Mouse (Mus musculus): ENCODE measurements around the gene Traf3ip3.

The Traf3ip3 gene

DNA sequence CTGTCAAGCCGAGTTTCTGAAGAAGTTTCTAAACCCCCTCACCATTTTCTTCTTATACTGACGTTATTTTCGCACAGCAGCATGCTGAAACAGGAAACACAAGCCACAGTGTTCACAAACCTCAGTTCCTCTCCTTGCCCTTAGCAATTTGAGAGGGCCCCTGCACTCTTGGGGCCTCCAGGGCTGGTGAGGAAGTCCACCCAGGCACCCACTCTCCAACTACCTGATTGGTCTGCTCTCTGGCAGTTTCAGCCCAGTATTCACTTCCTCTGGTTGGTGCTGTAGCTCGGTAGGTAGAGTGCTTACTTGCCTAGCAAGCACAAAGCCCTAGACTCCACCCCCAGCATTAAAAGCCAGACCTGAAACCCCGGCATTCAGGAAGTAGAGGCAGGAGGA, at the start of gene Traf3ip3:
TSS of gene Traf3ip3 (minus strand) at position 321 of the 396 bp plus-strand sequence.
- no peak for DNase-seq

DNA sequence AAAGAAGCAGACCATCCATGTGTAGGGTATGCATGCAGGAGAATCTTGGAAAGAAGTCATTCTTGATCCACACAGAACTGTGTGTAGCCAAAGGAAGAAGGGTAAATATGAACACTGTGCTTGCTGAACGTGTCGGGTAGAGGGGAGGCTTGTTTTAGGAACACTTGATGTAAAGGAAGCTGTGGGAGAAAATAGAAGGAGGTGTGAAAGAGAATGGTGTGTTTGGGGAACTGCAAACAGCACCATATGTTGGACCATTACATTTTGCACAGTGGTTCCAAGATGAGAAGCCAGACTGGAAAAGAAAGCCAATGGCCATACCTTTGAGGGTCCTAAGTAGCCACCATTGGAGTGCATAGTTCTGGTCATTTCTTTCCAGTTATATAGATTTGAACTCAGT, 48.5 kb upstream of the Traf3ip3 start:
- no peak for DNase-seq

- DNase-seq = no peak
Observed at GRCm38 (mm10) chr1:193244235-193244634, 42.7 kb upstream of the Traf3ip3 start.

DNA sequence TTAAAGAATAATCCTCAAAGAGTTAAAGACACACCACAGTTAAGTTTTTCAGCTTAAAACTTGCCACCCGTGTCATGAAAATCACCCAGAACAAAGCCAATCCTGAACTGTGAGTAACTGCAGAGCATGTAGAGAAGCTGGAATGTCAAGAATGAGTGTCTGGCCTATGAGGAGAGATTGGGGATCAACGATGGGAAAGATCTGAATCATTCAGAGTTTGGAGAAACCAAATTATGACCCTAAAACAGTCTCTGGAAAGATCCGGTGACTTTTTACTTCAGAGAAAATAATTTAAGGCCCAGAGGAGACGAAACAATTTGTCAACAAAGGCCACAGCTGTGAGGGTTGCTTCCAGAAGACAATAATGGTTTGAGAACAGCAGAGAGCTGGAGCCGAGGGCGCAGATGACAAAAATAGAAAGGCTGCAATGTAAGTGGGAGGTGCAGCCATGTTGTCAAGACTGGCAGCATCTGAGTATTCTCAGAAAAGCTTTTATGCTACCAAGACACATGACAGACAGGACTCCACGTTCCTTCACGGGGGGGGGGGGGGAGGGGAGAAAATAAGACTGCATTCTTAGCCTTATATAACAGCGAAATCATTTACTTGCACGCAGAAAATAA, 42.2 kb upstream of the Traf3ip3 start:
- DNase-seq = no peak

DNA sequence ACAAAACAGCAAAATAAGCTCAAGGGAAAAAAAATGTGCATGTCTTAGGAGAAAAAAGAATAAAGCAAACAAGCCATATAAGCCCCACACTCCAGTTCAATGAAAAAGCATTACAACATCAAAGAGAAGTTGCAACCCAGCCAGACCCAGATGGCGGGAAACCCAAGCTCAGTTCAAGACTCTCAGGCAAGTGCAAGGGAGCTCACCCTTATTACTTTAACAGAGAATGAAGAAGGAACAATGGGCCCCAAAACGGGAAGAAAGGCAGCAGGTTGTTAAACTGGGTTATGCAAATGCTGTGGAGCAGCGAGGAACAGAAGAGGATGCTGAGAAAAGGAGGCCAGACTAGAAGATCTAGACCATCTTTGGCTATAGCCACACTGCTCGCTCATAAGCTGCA, 41.4 kb upstream of the Traf3ip3 start:
- no peak for DNase-seq

GRCm38 (mm10) chr1:193242238-193242637, 40.7 kb upstream of the Traf3ip3 start:
- no peak for DNase-seq

GRCm38 (mm10) chr1:193241436-193241835, 39.9 kb upstream of the Traf3ip3 start:
- DNase-seq = no peak

DNA sequence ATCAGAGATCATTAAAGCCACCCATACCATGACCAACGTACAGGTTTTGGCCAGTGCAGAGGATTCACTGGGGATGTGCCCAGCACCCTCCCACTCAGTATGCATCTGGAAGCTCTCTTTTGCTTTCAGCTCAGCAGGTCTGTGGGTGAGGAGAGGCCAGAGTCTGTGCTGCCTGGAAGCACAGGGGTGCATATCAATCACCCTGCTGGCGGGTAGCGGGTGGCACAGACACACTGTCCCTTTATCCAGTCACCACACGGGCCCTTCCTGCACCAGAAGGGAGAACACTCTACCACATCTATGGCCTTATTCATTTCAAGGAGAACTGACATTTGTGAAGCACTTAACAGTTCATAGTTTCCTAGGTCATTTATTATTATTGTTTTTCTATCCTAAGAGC, 36.9 kb upstream of the Traf3ip3 start:
- no peak for DNase-seq

GRCm38 (mm10) chr1:193234930-193235329, 33.4 kb upstream of the Traf3ip3 start:
- no peak for DNase-seq

DNA sequence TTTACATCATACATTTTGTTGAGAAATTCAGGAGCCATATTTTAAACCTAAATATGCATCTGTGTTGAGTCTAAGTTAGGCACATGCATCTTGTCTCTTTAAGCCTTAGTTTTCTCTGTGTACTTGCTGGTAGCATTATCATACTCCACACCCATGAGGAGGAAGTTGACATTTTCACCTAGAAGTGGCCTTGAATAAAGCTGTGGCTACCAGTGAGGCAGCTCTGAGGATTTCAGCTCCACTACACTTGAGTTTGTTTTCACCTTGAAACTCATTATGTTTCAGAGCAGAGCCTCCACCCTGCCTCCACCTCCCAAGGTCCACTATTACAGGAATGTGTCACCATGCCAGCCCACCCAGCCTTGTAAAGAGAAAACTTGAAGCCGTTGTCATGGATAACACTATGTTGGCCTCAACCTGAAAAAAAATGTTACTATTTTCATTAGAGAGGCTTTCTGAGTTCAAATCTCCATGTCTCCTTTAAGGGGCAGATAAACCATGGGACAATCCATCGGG, 32.7 kb upstream of the Traf3ip3 start:
- DNase-seq = no peak

DNA sequence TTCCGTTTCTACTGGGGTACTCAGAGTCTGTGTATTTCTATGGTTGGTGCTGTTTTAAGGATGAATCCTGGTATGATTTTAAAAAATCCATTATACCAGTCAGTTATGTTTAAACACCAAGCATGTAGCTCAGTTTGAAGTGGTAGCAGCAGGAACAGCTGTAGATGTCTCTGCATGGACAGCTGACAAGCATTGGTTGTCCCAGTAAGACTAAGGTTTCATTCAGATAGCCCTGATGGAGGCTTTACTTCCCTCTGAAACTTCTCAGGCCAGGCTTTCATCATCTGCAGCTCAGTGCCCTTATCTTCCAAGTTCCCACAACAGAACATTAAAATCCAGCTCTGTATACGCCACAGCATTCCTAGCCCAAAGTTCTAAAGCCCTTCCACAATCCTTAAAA, 31.2 kb upstream of the Traf3ip3 start:
- no peak for DNase-seq

DNA sequence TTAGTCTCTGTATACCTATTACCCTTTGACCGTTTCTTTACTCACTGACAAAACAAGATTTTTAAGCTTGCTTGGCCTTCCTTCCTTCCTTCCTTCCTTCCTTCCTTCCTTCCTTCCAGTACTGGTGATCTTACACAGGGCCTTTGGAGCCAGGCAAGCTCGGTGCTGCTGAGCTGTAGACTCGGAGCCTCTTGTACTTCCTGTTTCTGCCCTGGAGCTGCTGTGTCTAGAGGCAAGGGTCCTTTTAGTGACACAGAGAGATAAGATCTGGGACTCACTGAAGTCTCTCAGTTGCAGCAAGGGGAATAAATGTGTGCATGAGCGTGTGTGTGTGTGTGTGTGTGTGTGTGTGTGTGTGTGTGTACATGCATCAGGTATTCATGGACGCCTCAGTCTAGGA, 29.4 kb upstream of the Traf3ip3 start:
- DNase-seq = no peak

DNA sequence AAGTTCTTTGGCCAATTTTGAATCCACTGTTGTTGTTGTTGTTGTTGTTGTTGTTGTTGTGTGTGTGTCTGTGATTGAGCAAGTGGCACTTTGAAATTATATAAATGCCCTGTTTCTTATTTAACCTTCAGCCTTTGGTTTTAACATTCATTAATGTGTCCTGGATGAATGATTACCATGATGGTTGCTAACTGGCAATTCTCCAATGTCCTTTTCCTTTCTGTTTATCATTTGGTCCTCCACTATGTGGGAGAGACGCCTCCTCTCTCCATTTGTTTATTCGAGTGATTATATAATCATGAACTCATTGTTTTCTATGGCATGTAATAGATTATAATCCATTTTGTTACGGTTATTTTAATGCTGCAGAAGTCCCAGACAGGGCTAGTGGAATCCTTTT, 29.0 kb upstream of the Traf3ip3 start:
- DNase-seq = no peak

DNA sequence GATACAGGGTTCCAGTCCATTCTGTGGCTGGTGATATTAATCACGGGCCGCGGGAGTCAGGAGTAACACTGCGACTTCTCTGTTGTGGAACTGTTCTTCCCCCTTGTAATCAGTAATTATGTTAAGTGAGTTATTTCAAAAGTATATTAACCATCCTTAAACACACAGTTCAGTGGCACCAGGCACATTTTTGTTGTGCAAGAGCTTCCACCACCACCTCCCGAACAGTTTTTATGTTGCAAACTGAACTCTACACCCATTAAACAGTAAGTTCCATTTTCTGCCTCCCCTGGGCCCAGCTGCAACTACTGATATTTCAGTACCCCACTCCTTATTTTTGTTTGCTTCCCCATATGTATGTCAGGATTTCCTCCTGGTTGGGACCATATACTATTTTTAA, 28.1 kb upstream of the Traf3ip3 start:
- no peak for DNase-seq

- no peak for DNase-seq
Observed at GRCm38 (mm10) chr1:193227537-193227936, 26.0 kb upstream of the Traf3ip3 start.

DNA sequence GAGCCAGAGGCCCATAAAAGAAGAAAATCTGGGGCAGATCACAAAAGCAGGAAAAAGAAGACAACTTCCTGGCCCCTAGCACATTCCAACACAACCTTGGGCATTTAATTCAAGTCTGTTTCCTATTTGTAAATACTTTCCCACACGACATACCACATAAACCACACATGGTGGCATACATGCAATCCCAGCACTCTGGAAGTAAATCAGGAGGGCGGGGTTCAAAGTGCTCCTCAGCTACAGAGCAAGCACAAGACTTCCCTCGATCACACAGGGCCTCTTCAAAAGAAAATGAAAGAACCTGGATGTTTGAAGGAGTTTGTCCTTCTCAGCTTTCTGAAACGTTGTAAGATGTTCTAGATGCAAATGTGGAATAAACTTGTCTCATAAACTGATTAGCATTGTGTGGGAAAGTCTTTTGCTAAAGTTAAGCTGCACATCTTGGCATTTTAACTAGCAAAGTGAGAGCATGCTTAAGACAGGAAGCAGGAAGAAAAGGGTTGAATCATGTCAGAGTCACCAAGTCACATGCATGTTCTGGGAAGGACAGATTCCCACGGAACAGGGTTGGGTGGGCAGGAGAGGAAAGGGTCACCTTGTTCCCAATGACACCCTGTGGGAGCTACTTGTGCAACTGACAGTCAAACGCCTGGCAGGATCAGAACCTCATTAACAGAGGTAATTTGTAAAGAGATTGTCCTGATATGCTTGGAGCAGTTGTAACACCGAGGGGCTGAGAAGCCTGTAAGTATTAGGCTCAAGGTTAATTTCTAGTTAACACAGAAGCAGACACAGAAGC, 25.4 kb upstream of the Traf3ip3 start:
- DNase-seq = no peak

DNA sequence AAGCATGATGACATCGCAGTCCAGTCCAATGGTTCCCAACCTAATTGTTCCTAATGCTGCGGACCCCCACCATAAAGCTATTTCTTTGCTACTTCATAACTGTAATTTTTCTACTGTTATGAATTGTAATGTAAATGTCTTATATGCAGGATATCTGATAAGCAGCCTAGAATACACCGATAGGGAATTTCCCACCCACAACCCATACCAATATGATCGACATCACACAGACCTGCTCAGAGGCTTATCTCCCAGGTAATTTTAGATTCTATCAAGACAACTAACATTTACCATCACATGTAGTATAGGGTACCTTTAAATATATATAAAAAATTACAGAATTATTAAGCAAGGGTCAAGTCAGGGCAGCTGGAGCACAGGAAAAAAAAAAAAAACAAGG, 24.6 kb upstream of the Traf3ip3 start:
- no peak for DNase-seq

GRCm38 (mm10) chr1:193225531-193225930, 24.0 kb upstream of the Traf3ip3 start:
- DNase-seq = no peak

GRCm38 (mm10) chr1:193220408-193220807, 18.9 kb upstream of the Traf3ip3 start:
- no peak for DNase-seq

DNA sequence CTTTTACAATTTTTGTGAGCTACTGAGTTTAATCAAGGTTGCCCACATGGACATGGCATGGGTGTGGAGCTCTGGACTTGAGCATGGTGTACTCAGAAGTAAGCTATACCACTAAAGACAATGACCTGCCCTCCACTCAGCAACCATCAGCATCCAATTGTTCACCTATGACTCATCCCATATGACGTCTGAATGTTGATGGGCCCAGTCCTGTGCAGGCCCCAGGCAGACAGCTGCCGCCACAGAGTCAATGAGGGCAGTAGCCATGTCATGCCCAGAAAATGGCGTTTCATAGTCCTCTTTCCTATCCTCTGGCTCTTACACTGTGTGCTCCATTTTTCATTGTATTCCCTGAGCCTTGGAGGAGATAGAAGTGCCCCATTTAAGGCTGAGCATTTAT, 14.5 kb upstream of the Traf3ip3 start:
- no peak for DNase-seq

DNA sequence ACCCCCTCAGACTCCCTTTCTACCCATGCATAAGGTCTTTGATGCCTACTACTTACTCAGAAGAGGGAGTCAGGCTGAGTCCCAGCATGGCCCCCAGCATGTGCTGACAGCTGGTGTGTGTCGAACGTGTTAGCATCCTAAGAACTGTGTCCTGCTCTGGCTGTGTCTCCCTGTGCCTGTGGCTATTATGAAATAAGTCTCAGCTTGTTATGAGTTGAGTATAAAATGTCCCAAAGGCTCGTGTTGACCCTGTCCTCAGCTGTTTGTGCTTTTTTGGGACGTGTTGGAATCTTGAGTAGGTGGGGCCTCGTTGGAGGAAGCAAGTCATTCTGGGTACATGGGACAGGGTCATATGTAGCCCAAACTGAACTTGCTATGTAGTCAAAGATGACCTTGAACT, 12.6 kb upstream of the Traf3ip3 start:
- DNase-seq = no peak

- no peak for DNase-seq
Observed at GRCm38 (mm10) chr1:193211371-193211770, 9.9 kb upstream of the Traf3ip3 start.

DNA sequence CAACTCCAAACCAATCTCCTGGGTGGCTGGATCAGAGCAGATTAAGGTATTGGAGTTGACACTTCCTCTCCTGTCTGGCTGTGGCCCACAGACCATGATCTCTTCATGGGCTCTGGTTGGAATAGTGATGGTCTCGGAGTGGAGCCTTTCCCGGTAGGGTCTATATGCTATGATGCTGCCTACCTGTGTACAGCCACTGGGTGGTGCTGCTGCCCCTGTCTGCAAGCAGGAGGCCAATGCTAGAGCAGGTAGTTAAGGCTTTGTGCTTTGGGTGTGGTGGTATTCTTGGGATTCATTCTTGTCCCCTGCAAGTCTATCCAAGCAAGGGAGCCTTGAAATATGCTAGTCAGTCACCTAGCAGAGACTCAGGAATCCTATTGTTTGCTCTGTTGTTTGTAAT, 6.7 kb upstream of the Traf3ip3 start:
- peak; percentile 24 for DNase-seq

DNA sequence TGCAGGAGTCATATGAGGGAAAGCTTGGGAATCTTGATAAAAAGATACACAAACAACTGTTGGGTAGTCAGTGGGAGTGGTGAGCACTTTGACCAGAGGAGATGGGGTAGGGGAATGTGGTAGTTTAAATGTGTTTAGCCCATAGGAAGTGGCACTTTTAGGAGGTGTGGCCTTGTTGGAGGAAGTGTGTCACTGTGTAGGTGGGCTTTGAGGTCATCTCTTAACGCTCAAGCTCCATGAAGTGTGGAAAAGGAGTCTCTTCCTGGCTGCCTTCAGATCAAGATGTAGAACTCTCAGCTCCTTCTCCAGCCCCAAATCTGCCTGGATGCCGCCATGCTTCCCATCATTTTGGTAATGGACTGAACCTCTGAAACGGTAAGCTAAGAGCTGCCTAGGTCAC, 6.0 kb upstream of the Traf3ip3 start, which contains the start of gene Lamb3:
TSS of gene Lamb3 (plus strand) at position 197 of the 400 bp plus-strand sequence.
- DNase-seq = no peak

All from retina, postnatal 1 day (tissue).